Mouse (Mus musculus): ENCODE measurements around the gene Nxnl2.
"Not testable (repeated sequence)": the region's sequence is repeated elsewhere in the genome, so short reads cannot be mapped to it uniquely, and the experiment has no call there.

The Nxnl2 gene

DNA sequence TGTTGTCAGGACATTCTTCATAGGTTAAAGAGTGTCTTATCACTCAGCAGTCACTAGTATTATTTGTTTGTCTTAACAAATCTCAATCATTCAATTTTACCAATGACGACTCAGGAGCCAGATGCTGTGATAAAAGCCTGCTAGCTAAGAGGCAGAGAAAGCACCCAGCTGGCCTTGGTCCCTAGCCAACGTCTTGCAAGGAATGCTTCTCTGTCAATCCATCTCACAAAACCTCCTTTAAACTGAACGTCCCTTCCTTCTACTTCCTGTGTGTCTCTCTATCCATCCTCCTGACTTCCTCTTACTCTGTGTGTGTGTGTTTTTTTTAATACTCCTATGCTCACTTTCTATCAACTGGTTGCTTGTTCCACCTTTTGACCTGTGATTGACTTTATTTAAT is 8.5 kb downstream of the Nxnl2 start:
- DNase-seq (ENCODE audit: low spot score), result no peak

DNA sequence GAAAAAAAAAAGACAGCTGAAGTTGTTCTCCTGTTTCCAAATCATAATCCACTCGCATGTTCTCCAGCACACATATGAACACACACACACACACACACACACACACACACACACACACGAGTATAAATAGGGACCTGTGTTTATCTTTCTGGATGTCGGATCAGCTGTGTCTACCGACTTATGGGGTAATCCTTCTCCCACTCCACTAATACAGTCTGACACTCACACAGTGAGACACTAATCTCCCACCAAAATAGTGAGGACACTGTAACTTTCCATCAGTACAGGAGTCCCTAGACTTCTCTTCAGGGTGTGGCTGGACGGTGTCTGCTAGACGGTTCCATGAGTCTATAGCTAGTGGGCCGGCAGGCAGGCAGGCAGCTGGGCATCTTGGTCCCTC is 11.4 kb downstream of the Nxnl2 start:
- DNase-seq (ENCODE audit: low spot score), result no peak

DNA sequence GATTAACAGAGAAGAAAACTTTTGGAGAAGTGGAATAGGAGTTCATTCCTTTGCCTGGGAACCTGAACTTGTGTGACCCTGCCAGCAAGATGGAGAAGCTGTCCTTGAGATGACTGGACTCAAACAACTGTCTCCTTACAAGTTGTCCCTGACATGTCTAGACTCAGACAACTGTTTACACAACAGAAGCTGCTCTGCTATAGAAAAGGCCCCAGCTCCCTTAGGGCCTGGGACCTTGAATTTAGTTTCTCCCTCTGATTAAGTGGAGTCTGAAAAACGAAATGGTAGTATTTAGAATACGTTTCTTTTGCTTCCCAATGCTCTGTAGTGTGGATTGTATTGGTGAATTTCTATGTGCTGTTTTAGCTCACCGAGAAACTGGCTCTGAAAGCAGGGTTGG is 14.1 kb downstream of the Nxnl2 start:
- no peak for DNase-seq (ENCODE audit: low spot score)

- no peak for DNase-seq (ENCODE audit: low spot score)
Measured at GRCm38 (mm10) chr13:51190336-51190735, 19.5 kb downstream of the Nxnl2 start.

GRCm38 (mm10) chr13:51191416-51192140 is 20.8 kb downstream of the Nxnl2 start:
- no peak for DNase-seq (ENCODE audit: low spot score)

DNA sequence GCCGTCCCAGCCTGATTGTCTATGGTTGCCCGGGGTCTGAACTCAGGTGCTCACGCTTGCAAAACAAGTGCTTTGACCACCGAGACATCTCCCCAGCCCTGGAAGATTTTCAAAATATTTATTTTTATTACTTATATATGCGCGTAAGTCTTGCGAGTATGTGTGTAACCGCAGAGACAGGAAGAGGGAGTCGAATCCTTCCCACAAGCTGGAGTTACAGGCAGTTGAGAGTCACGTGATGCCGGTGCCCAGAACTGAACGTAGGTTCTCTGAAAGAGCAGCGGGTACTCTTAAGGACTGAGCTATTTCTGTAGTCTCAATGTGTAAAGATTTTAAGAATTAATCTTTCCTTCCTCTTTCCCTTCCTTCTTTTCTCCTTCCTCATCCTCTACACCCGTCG is 23.1 kb downstream of the Nxnl2 start:
- no peak for DNase-seq (ENCODE audit: low spot score)

DNA sequence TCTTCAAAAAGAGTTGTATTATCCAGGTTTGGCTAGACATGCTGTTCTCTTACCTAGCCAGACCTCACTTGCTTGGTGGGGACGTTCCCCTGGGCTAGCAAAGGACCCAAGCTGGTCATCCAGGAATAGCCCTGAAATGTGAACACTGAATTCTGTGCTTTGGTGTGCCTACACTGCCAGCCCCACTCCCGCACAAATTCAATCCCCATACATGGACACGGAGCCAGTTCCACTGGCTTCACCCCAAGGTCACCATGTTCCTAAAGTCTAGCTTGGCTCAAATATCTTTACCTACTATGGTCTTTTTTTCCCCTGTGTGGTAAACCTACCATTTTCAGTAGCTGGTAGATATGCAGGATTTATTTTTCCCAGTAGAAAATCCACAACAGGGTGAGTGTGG is 26.9 kb downstream of the Nxnl2 start:
- DNase-seq (ENCODE audit: low spot score), result no peak

GRCm38 (mm10) chr13:51198186-51198585 is 27.4 kb downstream of the Nxnl2 start:
- DNase-seq (ENCODE audit: low spot score), result peak; percentile 6

DNA sequence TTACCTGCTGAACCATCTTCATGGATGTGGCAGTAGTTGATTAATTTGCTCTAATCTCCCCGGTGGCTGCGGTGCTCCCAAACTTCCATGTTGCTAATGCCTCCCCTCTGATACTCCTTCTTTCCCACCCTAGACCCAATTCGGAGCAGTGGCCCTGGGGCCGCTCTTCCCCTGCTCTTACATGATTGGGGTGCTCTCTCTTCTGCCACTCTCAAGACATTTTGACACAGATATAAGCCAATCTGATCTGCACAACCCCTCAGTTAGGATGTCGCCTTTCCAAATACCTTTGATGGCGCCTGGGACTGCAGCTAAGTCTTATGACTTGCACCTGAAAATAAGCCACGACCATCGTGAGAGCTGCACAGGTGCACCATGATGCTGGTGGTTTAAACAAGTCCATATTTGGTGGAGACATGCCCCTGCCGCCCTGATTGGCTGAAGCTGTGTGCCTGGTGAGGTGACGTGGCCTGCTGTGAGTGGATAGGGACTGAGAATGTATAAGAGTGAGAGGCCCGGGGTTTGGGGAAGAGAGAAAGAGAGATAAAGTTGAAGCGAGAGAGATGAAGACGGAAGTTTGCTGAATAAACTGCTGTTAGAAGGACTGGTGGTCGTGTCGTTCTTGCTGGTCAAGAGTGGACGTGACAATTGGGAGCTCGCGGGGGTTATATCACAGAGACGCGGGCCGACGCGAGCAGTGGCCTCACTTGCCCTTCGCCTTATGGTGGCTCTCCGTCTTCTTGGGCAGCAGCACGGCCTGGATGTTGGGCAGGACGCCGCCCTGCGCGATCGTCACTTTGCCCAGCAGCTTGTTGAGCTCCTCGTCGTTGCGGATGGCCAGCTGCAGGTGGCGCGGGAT is 31.4 kb downstream of the Nxnl2 start:
- not testable (repeated sequence) for DNase-seq (ENCODE audit: low spot score)

DNA sequence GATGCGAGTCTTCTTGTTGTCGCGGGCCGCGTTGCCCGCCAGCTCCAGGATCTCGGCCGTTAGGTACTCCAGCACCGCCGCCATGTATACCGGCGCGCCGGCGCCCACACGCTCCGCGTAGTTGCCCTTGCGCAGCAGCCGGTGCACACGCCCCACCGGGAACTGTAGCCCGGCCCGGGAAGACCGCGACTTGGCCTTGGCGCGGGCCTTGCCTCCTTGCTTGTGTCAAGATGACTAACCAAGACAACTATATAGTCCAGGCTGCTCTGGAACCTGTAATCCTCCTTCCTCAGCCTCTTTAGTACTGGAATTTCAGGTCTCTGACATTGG is 32.0 kb downstream of the Nxnl2 start:
- DNase-seq (ENCODE audit: low spot score), result not testable (repeated sequence)

GRCm38 (mm10) chr13:51203467-51203866 is 32.6 kb downstream of the Nxnl2 start:
- no peak for DNase-seq (ENCODE audit: low spot score)

GRCm38 (mm10) chr13:51204081-51204480 is 33.3 kb downstream of the Nxnl2 start:
- DNase-seq (ENCODE audit: low spot score), result not testable (repeated sequence)

DNA sequence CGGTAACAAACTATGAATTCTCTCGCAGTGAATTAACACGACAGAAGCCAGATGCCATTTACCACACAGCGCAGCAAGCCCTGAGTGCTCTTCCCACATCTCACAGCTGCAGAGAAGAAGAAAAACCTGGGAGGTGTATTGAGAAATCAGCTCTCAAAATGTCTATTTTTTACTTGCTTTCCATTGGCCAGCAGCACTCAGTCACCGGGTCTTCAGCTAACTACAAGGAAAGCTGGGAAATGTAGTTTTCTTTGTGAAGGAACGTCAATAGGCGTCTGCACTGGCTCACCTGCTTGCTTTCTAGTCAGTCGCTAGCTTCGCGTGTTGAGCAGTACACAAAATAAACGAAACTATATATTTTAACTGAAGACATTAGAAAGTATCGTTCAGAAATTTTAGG is 37.1 kb downstream of the Nxnl2 start:
- no peak for DNase-seq (ENCODE audit: low spot score)

- DNase-seq (ENCODE audit: low spot score), result peak; percentile 13
Measured at GRCm38 (mm10) chr13:51208378-51209100, 37.7 kb downstream of the Nxnl2 start.

GRCm38 (mm10) chr13:51210639-51211038 is 39.8 kb downstream of the Nxnl2 start:
- DNase-seq (ENCODE audit: low spot score), result no peak

- no peak for DNase-seq (ENCODE audit: low spot score)
Measured at GRCm38 (mm10) chr13:51214746-51215145, 43.9 kb downstream of the Nxnl2 start.

DNA sequence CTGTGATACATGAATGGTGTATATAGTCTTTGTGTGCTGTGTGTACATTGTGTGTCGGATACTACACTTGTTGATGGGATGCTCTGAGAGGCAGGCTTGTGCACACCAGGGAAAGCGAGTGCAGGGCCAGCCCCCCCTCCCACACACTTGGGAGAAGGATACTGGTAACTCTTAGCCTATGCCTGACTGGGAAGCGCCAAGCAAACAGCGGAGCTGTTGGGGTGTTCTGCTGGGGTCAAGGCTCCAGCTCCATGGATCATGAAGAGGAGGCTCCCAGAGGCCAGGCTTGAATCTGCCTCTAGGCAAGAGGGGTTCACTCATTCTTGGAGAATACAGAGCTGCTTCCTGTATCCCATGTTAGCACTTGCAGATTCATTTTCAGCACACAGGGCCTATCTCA is 50.1 kb downstream of the Nxnl2 start:
- no peak for DNase-seq (ENCODE audit: low spot score)

GRCm38 (mm10) chr13:51221425-51222160 is 50.8 kb downstream of the Nxnl2 start:
- no peak for DNase-seq (ENCODE audit: low spot score)

Data from yolk sac, embryonic 10.5 days (tissue).